Mouse (Mus musculus) intestine, embryonic 14.5 days (tissue): ENCODE measurements at regions not wholly inside any gene's neighbourhood (a gene's known extent, or its start where the extent isn't known, plus 50 kb on each side); places are given as distances from the start of the nearest gene placed in this dataset.

Experiments
- ATAC-seq: fragments of 200-750 bp; cut with Nextera tagmentation; replicated peaks from 2 replicates; pipeline ENCODE4 v1.8.0; 2017; ENCODE audit warnings: low read depth, moderate number of reproducible peaks, moderate TSS enrichment, moderate library complexity; ENCODE audit not compliant: low FRiP score, low TSS enrichment
- DNase-seq: peaks from one replicate; pipeline ENCODE4 v3.0.0-alpha.2; 2018; ENCODE audit warnings: low spot score
- H3K27ac ChIP-seq: fragments of 300-500 bp; sonication (generic); 2 replicates; pipeline ENCODE4 v1.5.1; 2014; ENCODE audit warnings: low read depth, mild to moderate bottlenecking, control low read depth
- H3K27me3 ChIP-seq: fragments of 300-500 bp; sonication (generic); replicated peaks from 2 replicates; pipeline ENCODE4 v1.6.1; 2014; ENCODE audit warnings: low read length, control low read depth; ENCODE audit not compliant: control insufficient read depth, insufficient read depth
- H3K36me3 ChIP-seq: fragments of 300-500 bp; sonication (generic); 2 replicates; pipeline ENCODE4 v1.6.1; 2014; ENCODE audit warnings: low read length, control low read depth; ENCODE audit not compliant: control insufficient read depth, insufficient read depth
- H3K4me1 ChIP-seq: fragments of 300-500 bp; sonication (generic); replicated peaks from 2 replicates; pipeline ENCODE4 v1.6.1; 2014; ENCODE audit warnings: low read length, control low read depth, mixed read lengths; ENCODE audit not compliant: control insufficient read depth, insufficient read depth
- H3K4me2 ChIP-seq: fragments of 300-500 bp; sonication (generic); 2 replicates; pipeline ENCODE4 v1.6.1; 2014; ENCODE audit warnings: low read length
- H3K4me3 ChIP-seq: fragments of 300-500 bp; sonication (generic); 2 replicates; pipeline ENCODE4 v1.5.1; 2014; ENCODE audit warnings: low read depth, low read length, control low read depth, mixed read lengths
- H3K9ac ChIP-seq: fragments of 300-500 bp; sonication (generic); 2 replicates; pipeline ENCODE4 v1.6.1; 2014; ENCODE audit warnings: mild to moderate bottlenecking, low read length
- H3K9me3 ChIP-seq: fragments of 300-500 bp; sonication (generic); 2 replicates; pipeline ENCODE4 v1.6.1; 2016; ENCODE audit warnings: low read length, control low read depth; ENCODE audit not compliant: control insufficient read depth
- WGBS: fragments of 180-500 bp; shearing (Covaris S2); extraction: QIAGEN DNeasy Blood & Tissue Kit; methylation state at CpG from one replicate; pipeline ENCODE4 v1.1.7; 2014; 5-methylcytosine and 5-hydroxymethylcytosine counted together

GRCm38 (mm10) chr17:88864214-88864613 lies 72.4 kb upstream of the Lhcgr start:
- WGBS: 71% methylated on average over 5 of the region's 5 CpGs
- Histone ChIP-seq H3K27ac (no peak overlapping the region), H3K27me3 (no peaks in the 10 kb centered on the region), H3K4me3 (no peak overlapping the region), H3K9me3 (no peaks in the 10 kb centered on the region), H3K4me2 (no peak overlapping the region), H3K4me1 (0 out of 2 replicates have a peak, but pooled peaks cover 1% of the 10 kb centered on the region), H3K36me3 (no peaks in the 10 kb centered on the region), H3K9ac (no peak overlapping the region)
- DNase-seq (peak; percentile 29), ATAC-seq (no peak)

GRCm38 (mm10) chr17:88861128-88861527 lies 69.3 kb upstream of the Lhcgr start:
- no peak overlapping the region for H3K27ac ChIP-seq

GRCm38 (mm10) chr17:88860576-88860975 lies 68.8 kb upstream of the Lhcgr start:
- no peak overlapping the region for H3K4me3 ChIP-seq
- 84% methylated on average over 1 of the region's 1 CpGs for WGBS
- no peaks in the 10 kb centered on the region for H3K27me3 ChIP-seq
- DNase-seq (peak; percentile 25), ATAC-seq (no peak)
- H3K4me1 ChIP-seq: 0 out of 2 replicates have a peak, but pooled peaks cover 2% of the 10 kb centered on the region
- H3K9me3 ChIP-seq: no peaks in the 10 kb centered on the region
- no peak overlapping the region for H3K27ac ChIP-seq
- no peaks in the 10 kb centered on the region for H3K36me3 ChIP-seq
- no peak overlapping the region for H3K4me2 ChIP-seq
- H3K9ac ChIP-seq: no peak overlapping the region

More at GRCm38 (mm10) chr17:88861128-88861527, 69.3 kb upstream of the Lhcgr start:
- Histone ChIP-seq H3K4me3 (no peak overlapping the region), H3K4me2 (no peak overlapping the region), H3K27me3 (no peaks in the 10 kb centered on the region), H3K4me1 (0 out of 2 replicates have a peak, but pooled peaks cover 2% of the 10 kb centered on the region), H3K9ac (no peak overlapping the region), H3K9me3 (no peaks in the 10 kb centered on the region), H3K36me3 (no peaks in the 10 kb centered on the region)
- peak; percentile 38 for DNase-seq
- ATAC-seq: no peak
- 60% methylated on average over 2 of the region's 2 CpGs for WGBS

- Histone ChIP-seq H3K27me3 (no peaks in the 10 kb centered on the region), H3K27ac (no peak overlapping the region), H3K4me1 (0 out of 2 replicates have a peak, but pooled peaks cover 2% of the 10 kb centered on the region), H3K4me3 (no peak overlapping the region), H3K36me3 (no peaks in the 10 kb centered on the region), H3K9me3 (no peaks in the 10 kb centered on the region), H3K9ac (no peak overlapping the region), H3K4me2 (no peak overlapping the region)
- 33% methylated on average over 4 of the region's 4 CpGs for WGBS
- DNase-seq (peak; percentile 58), ATAC-seq (no peak)
Observed at GRCm38 (mm10) chr17:88858666-88859065, 66.9 kb upstream of the Lhcgr start.

GRCm38 (mm10) chr17:88847255-88847654 lies 55.5 kb upstream of the Lhcgr start:
- H3K36me3 ChIP-seq: no peaks in the 10 kb centered on the region
- no peaks in the 10 kb centered on the region for H3K4me1 ChIP-seq
- DNase-seq: no peak
- no peak overlapping the region for H3K4me3 ChIP-seq
- no peak overlapping the region for H3K4me2 ChIP-seq
- H3K9ac ChIP-seq: no peak overlapping the region
- no peak overlapping the region for H3K27ac ChIP-seq
- H3K27me3 ChIP-seq: no peaks in the 10 kb centered on the region
- ATAC-seq: no peak
- H3K9me3 ChIP-seq: no peaks in the 10 kb centered on the region
- WGBS: 77% methylated on average over 2 of the region's 2 CpGs

GRCm38 (mm10) chr17:88845278-88845677 lies 53.5 kb upstream of the Lhcgr start:
- no peaks in the 10 kb centered on the region for H3K9me3 ChIP-seq
- 89% methylated on average over 7 of the region's 7 CpGs for WGBS
- H3K27me3 ChIP-seq: no peaks in the 10 kb centered on the region
- DNase-seq (no peak), ATAC-seq (no peak)
- H3K27ac ChIP-seq: no peak overlapping the region
- H3K36me3 ChIP-seq: no peaks in the 10 kb centered on the region
- no peak overlapping the region for H3K4me2 ChIP-seq
- no peak overlapping the region for H3K4me3 ChIP-seq
- no peaks in the 10 kb centered on the region for H3K4me1 ChIP-seq
- no peak overlapping the region for H3K9ac ChIP-seq
